Mouse (Mus musculus): ENCODE data around the gene Utrn.

The Utrn gene

GRCm38 (mm10) chr10:12798248-12798647 lies 70.9 kb downstream of the Utrn start:
- no peak for DNase-seq (ENCODE audit: low read depth, low spot score)

- no peak for DNase-seq (ENCODE audit: low read depth, low spot score)
These were observed 72.7 kb downstream of the Utrn start for GRCm38 (mm10) chr10:12796510-12796840.

GRCm38 (mm10) chr10:12795796-12796509 lies 73.2 kb downstream of the Utrn start:
- DNase-seq (ENCODE audit: low read depth, low spot score): no peak

GRCm38 (mm10) chr10:12792049-12792448 lies 77.1 kb downstream of the Utrn start:
- DNase-seq (ENCODE audit: low read depth, low spot score): no peak

GRCm38 (mm10) chr10:12790881-12791280 lies 78.3 kb downstream of the Utrn start:
- no peak for DNase-seq (ENCODE audit: low read depth, low spot score)

- no peak for DNase-seq (ENCODE audit: low read depth, low spot score)
These were observed 80.6 kb downstream of the Utrn start for GRCm38 (mm10) chr10:12788529-12788928.

GRCm38 (mm10) chr10:12787965-12788364 lies 81.2 kb downstream of the Utrn start:
- no peak for DNase-seq (ENCODE audit: low read depth, low spot score)

GRCm38 (mm10) chr10:12785299-12785698 lies 83.9 kb downstream of the Utrn start:
- no peak for DNase-seq (ENCODE audit: low read depth, low spot score)

GRCm38 (mm10) chr10:12781381-12781907 lies 87.7 kb downstream of the Utrn start:
- no peak for DNase-seq (ENCODE audit: low read depth, low spot score)

- no peak for DNase-seq (ENCODE audit: low read depth, low spot score)
These were observed 96.0 kb downstream of the Utrn start for GRCm38 (mm10) chr10:12773178-12773577.

- no peak for DNase-seq (ENCODE audit: low read depth, low spot score)
These were observed 97.7 kb downstream of the Utrn start for GRCm38 (mm10) chr10:12771511-12771910.

GRCm38 (mm10) chr10:12762668-12763067 lies 106.5 kb downstream of the Utrn start:
- DNase-seq (ENCODE audit: low read depth, low spot score): no peak

- DNase-seq (ENCODE audit: low read depth, low spot score): no peak
These were observed 110.5 kb downstream of the Utrn start for GRCm38 (mm10) chr10:12758702-12758988.

- no peak for DNase-seq (ENCODE audit: low read depth, low spot score)
These were observed 111.0 kb downstream of the Utrn start for GRCm38 (mm10) chr10:12757943-12758701.

- DNase-seq (ENCODE audit: low read depth, low spot score): no peak
These were observed 112.5 kb downstream of the Utrn start for GRCm38 (mm10) chr10:12756692-12757091.

- DNase-seq (ENCODE audit: low read depth, low spot score): no peak
These were observed 114.3 kb downstream of the Utrn start for GRCm38 (mm10) chr10:12754911-12755310.

GRCm38 (mm10) chr10:12754166-12754565 lies 115.0 kb downstream of the Utrn start:
- no peak for DNase-seq (ENCODE audit: low read depth, low spot score)

- DNase-seq (ENCODE audit: low read depth, low spot score): no peak
These were observed 125.4 kb downstream of the Utrn start for GRCm38 (mm10) chr10:12743717-12744116.

GRCm38 (mm10) chr10:12739302-12739987 lies 129.7 kb downstream of the Utrn start:
- DNase-seq (ENCODE audit: low read depth, low spot score): no peak

GRCm38 (mm10) chr10:12737926-12738325 lies 131.2 kb downstream of the Utrn start:
- no peak for DNase-seq (ENCODE audit: low read depth, low spot score)

GRCm38 (mm10) chr10:12736861-12737835 lies 132.0 kb downstream of the Utrn start:
- no peak for DNase-seq (ENCODE audit: low read depth, low spot score)
